Mouse (Mus musculus) layer of hippocampus, adult 2 months (tissue): Measurements from ENCODE around the gene Cyb5d2. TPM values are rescaled to one million over a fixed set of nuclear protein-coding genes. Genes with fewer than 3 reads are reported as not detected.
"Not testable (repeated sequence)": the region's sequence is repeated elsewhere in the genome, so short reads cannot be mapped to it uniquely, and the experiment has no call there.

Experiments
- DNase-seq, 2 experiments: peaks; one replicate each; pipeline ENCODE4 v3.0.0; 2022; ENCODE audit warnings: low spot score in 2 of 2
- H3K27ac ChIP-seq: fragments of 200-600 bp; 2 replicates; pipeline ENCODE4 v1.8.1; 2022
- H3K4me3 ChIP-seq: fragments of 200-600 bp; 2 replicates; pipeline ENCODE4 v1.8.1; 2022; ENCODE audit warnings: mild to moderate bottlenecking
- CTCF ChIP-seq: fragments of 200-600 bp; conservative IDR thresholded peaks from 2 replicates; pipeline ENCODE4 v1.8.1; 2022; ENCODE audit warnings: antibody characterized with exemption, mild to moderate bottlenecking, moderate library complexity
- total RNA-seq, 2 experiments: library from RNA; stranded (reverse); gene quantifications; 2 replicates each; pipeline ENCODE4 v1.2.3; 2021

Gene Cyb5d2
- total RNA-seq, 2 experiments from 2014 or later, result 17.9 to 19.9 TPM

- TF ChIP-seq CTCF, result no peak
Measured at GRCm38 (mm10) chr11:72803038-72803437, 7.1 kb upstream of the Cyb5d2 start.

DNA sequence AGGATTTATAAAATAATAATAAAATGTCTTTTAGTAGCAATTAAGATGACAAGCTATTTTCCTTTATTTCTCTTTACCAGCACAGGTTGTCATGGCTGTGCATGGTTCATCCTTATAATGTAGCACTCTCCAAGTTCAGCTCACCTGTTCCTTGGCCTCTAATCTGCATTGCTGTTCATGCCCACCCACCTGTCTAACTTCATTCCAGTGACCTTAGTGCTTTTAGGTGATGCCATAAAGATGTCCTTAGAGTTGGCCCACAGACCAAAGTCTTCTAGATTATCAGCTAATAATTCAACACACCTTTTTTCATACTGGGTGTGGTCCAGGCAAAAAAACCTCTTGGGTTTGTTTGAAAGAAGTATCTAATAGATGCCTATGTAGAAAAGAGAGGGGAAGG lies 5.2 kb upstream of the Cyb5d2 start:
- no peak overlapping the region for H3K27ac ChIP-seq
- no peak for DNase-seq
- no peak for TF ChIP-seq CTCF

More at GRCm38 (mm10) chr11:72803038-72803437, 7.1 kb upstream of the Cyb5d2 start:
- no peak overlapping the region for H3K4me3 ChIP-seq
- H3K27ac ChIP-seq, result no peak overlapping the region
- DNase-seq, result no peak

GRCm38 (mm10) chr11:72798112-72798511 lies 2.2 kb upstream of the Cyb5d2 start:
- TF ChIP-seq CTCF, result no peak
- no peak overlapping the region for H3K4me3 ChIP-seq
- no peak overlapping the region for H3K27ac ChIP-seq
- no peak for DNase-seq

More for the DNA sequence above, 5.2 kb upstream of the Cyb5d2 start:
- H3K4me3 ChIP-seq, result no peak overlapping the region

- no peak for TF ChIP-seq CTCF
- peak overlapping the region; percentile 94 for H3K27ac ChIP-seq
- H3K4me3 ChIP-seq, result peak overlapping the region; percentile 97
- no peak for DNase-seq
Measured at GRCm38 (mm10) chr11:72796773-72797338, 914 bp upstream of the Cyb5d2 start.

GRCm38 (mm10) chr11:72796296-72796687 lies 350 bp upstream of the Cyb5d2 start:
- Histone ChIP-seq H3K4me3 (peak overlapping the region; percentile 97), H3K27ac (peak overlapping the region; percentile 94)
- no peak for DNase-seq
- TF ChIP-seq CTCF, result no peak

DNA sequence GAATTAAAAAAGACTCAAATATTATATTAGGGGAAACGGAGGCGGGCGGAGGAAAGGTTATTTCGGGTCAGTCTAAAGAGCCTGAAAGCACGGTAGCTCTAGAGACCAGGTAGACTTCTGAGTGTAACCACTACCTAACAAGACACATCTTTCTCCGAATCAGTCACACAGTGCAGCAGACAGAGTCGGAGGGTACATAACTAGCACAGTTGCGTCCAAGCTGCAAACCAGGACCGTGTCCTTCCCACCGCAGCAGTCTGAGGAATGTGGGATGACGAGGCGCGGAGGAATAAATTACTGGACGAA lies 840 bp downstream of the Cyb5d2 start:
- DNase-seq, result no peak
- TF ChIP-seq CTCF, result no peak
- H3K4me3 ChIP-seq, result peak overlapping the region; percentile 97
- H3K27ac ChIP-seq, result peak overlapping the region; percentile 94

DNA sequence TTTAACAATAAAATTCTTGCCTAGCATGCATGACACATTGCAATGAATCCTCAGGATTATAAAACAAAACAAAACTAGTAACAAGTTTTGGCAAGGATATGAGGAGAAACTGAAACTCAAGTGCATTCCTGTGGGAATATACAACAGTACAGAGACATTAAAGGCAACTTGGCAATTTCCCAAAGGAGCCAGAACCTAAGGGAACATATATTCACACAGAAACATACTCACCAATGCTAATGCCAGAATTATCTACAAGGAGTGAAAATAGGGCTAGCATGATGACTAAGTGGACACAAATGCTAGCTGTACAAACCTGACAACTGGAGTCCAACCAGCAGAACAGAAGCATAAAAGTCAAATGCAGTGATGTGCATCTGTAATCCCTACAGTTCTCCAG lies 3.9 kb downstream of the Cyb5d2 start:
- no peak for TF ChIP-seq CTCF
- Histone ChIP-seq H3K4me3 (no peak overlapping the region), H3K27ac (no peak overlapping the region)
- no peak for DNase-seq

- Histone ChIP-seq H3K27ac (no peak overlapping the region), H3K4me3 (no peak overlapping the region)
- DNase-seq, result no peak
- no peak for TF ChIP-seq CTCF
Measured at GRCm38 (mm10) chr11:72782503-72782902, 13.4 kb downstream of the Cyb5d2 start.

GRCm38 (mm10) chr11:72782103-72782502 lies 13.8 kb downstream of the Cyb5d2 start:
- DNase-seq, result no peak

GRCm38 (mm10) chr11:72778957-72779356 lies 17.0 kb downstream of the Cyb5d2 start:
- DNase-seq, result no peak
- H3K4me3 ChIP-seq, result no peak overlapping the region
- no peak overlapping the region for H3K27ac ChIP-seq
- no peak for TF ChIP-seq CTCF

More at GRCm38 (mm10) chr11:72782103-72782502, 13.8 kb downstream of the Cyb5d2 start:
- Histone ChIP-seq H3K27ac (no peak overlapping the region), H3K4me3 (no peak overlapping the region)
- TF ChIP-seq CTCF, result no peak

DNA sequence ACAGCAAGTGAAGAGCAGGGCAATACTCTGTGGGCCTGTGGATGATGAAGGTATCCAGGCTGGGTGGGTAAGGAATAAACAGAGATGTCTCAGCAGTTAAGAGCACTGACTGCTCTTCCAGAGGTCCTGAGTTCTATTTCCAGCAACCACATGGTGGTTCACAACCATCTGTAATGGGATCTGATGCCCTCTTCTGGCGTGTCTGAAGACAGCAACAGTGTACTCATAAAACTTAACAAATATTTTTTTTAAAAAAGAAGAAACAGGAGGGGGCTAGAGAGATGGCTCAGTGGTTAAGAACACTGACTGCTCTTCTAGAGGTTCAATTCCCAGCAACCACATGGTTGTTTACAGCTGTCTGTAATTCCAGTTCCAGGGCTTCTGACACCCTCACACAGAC lies 23.3 kb downstream of the Cyb5d2 start:
- H3K4me3 ChIP-seq, DNase-seq, H3K27ac ChIP-seq: not testable (repeated sequence)
- TF ChIP-seq CTCF, result peak; percentile 63

GRCm38 (mm10) chr11:72771461-72771860 lies 24.5 kb downstream of the Cyb5d2 start:
- no peak for TF ChIP-seq CTCF
- H3K4me3 ChIP-seq, result no peak overlapping the region
- DNase-seq, result no peak

GRCm38 (mm10) chr11:72770816-72771215 lies 25.1 kb downstream of the Cyb5d2 start:
- TF ChIP-seq CTCF, result no peak
- no peak overlapping the region for H3K27ac ChIP-seq
- H3K4me3 ChIP-seq, result no peak overlapping the region

More at GRCm38 (mm10) chr11:72771461-72771860, 24.5 kb downstream of the Cyb5d2 start:
- no peak overlapping the region for H3K27ac ChIP-seq

GRCm38 (mm10) chr11:72770324-72770723 lies 25.6 kb downstream of the Cyb5d2 start:
- Histone ChIP-seq H3K4me3 (no peak overlapping the region), H3K27ac (no peak overlapping the region)
- TF ChIP-seq CTCF, result no peak
- no peak for DNase-seq

More at GRCm38 (mm10) chr11:72770816-72771215, 25.1 kb downstream of the Cyb5d2 start:
- no peak for DNase-seq
